Mouse (Mus musculus) MEL-GATA-1-ER (cell line): ENCODE measurements at regions not wholly inside any gene's neighbourhood (a gene's known extent, or its start where the extent isn't known, plus 50 kb on each side); places are given as distances from the start of the nearest gene placed in this dataset.
A peak's percentile ranks its signal among the peaks of the same experiment; 100 is the strongest.
"Not testable (repeated sequence)": the region's sequence is repeated elsewhere in the genome, so short reads cannot be mapped to it uniquely, and the experiment has no call there.

ENCODE experiments used
- DNase-seq: peaks from one replicate; pipeline ENCODE4 v3.0.0-alpha.2; 2012; ENCODE audit warnings: low read depth; ENCODE audit errors: extremely low read depth

GRCm38 (mm10) chr3:21935571-21936261 is 140.7 kb upstream of the Tbl1xr1 start:
- DNase-seq, result peak; percentile 91

DNA sequence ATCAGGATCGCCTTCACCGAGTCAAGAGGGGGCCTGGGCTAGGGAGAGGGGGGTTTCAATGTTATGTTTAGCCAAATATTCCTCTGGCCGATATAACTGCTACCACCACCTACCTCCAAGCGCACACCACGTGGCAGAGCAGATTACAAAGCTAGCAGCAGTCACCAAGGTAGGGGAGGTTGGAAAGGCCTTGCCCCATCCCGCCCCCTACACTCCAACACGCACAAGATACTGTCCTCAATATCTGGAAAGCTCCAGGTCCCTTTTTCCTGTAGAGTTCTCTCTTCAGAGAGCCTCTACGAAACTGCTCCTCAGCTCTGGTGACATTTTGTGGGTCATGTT is 140.2 kb upstream of the Tbl1xr1 start:
- DNase-seq, result no peak

- no peak for DNase-seq
Measured at GRCm38 (mm10) chr3:21936616-21937015, 139.8 kb upstream of the Tbl1xr1 start.

- DNase-seq, result no peak
Measured at GRCm38 (mm10) chr3:21937281-21938035, 139.0 kb upstream of the Tbl1xr1 start.

GRCm38 (mm10) chr3:21938071-21938848 is 138.2 kb upstream of the Tbl1xr1 start:
- no peak for DNase-seq

DNA sequence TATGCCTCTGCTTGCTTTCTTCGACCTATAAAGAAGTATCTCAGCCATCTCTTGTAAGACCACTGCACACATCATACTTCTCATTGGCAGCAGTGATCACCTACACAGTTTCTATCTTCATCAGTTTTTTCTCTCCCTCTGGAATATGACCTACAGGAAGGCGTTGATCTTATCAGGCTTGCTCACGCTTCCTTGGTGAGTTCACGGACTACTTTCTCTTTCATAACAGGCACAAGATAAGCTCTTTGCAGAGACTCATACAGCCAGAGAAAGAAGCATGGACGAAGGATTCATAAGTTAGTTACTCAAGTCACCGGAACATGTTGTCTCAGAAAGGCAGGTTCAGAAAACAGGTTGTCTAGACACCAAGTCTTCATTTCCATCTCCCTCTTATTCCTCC is 136.7 kb upstream of the Tbl1xr1 start:
- DNase-seq, result no peak

DNA sequence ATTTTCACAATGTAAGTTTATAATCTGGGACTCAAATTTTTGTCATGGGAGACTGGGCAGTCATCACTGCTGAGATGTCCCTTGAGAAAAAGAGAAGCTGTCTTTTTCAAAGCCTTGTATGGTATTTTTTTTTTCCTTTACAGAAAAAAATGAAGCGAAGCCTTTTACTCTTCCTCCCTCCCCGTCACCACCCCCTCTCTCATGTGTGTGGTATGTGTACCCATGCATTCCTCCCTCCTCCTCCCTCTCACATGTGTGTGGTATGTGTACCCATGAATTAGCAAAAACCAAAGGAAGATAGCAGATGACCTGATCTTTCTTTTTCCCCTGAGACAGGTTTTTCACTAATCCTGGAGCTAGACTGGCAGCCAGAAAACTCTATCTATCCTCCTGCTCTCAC is 134.9 kb upstream of the Tbl1xr1 start:
- DNase-seq, result no peak

- no peak for DNase-seq
Measured at GRCm38 (mm10) chr3:21942912-21943311, 133.5 kb upstream of the Tbl1xr1 start.

- DNase-seq, result no peak
Measured at GRCm38 (mm10) chr3:21945775-21946174, 130.7 kb upstream of the Tbl1xr1 start.

DNA sequence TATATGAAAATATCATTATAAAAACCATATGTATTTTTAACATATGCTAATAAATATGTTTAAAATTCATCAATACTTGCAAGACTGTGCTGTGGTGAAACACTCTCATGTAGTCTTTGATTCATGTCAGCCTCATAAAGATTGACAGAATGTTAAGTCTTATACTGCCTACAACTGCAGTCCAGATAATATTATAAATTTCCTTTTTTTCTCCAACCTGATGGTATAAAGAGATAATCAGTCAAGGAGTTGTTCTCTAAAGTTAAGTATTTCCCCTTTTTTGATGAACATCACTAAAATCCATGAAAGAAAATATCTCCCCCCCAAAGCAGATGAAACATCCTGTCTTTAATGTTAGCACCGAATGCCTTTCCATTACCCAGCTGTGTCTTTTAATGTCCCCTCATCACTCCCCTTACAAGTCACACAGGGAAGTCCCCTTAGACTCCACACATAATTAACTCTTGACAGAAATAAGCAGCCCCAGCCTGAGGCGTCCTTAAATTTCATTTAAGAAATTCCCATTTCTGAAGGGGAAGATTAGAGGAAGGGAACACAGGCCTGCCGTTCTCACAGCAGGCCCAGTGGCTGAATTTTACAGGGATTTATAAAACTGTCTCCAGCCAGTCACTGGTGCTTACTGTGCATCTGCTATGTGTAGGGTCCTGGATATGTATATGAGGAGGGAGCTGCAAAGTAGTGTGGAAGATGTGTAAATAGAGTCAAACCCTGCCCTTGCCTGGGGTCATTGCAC is 129.0 kb upstream of the Tbl1xr1 start:
- no peak for DNase-seq

DNA sequence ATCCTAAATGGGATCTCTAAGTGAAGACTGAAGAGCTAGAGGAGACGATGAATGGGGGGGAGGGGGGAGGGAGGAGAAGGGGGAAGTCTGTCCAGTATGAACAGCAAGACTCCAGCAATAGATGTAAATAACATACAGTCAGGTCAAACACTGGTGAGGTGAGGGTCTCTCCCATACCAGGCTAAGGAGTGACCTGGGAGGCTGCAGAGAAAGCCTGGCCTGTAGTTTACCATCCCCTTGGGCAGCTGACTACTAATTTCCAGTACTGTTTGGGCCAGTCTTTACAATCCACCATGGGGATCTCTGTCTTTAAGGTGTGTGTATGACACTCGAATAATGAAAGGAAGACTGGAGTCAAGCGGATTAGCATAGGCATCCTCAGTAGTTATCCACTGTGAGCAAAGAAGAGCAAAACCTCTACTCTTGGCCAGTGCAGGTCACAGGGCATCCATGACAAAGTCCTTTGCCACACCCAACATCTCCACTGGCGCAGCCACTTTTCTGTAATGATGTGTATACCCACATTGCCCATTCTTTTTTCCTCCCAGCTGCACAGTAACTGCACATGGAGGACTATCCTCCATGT is 128.3 kb upstream of the Tbl1xr1 start:
- DNase-seq, result no peak

DNA sequence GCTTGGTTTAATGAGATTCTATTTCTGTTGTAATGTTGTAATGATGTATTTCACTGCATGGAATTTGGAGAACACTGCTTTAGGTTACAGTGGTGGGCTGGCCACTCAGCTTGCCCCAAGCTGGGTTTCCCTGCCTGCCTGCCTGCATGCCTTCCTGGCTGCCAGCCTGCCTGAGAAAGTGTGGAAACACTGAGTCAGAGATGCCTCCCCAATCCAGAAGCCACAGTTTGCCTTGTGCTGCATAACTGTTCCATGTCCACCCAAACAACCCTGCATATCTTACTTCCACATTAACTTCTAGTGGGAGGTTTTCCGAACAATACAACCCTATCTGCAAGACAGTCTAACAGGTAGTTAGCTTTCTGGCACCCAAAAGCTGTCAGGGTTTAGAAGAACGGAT is 127.0 kb upstream of the Tbl1xr1 start:
- DNase-seq, result no peak

DNA sequence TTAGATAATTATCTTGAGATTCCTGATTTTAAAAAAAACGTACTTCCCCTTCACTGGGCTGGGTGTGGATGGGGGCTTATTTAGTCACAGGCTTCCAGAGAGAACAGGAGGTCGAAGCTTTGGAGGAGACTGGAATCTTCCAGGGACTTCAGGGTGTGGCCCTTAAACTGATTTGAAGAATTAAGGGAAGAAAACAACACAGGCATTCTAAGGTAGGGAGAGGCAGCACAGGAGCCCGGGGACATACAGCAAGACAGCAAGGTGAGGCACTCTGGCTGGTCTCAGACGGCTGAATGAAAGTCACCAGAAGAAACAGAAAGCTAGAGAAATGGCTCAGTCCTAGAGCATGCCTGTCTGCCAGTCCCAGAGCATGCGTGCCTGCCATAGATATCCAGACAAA is 125.9 kb upstream of the Tbl1xr1 start:
- no peak for DNase-seq

DNA sequence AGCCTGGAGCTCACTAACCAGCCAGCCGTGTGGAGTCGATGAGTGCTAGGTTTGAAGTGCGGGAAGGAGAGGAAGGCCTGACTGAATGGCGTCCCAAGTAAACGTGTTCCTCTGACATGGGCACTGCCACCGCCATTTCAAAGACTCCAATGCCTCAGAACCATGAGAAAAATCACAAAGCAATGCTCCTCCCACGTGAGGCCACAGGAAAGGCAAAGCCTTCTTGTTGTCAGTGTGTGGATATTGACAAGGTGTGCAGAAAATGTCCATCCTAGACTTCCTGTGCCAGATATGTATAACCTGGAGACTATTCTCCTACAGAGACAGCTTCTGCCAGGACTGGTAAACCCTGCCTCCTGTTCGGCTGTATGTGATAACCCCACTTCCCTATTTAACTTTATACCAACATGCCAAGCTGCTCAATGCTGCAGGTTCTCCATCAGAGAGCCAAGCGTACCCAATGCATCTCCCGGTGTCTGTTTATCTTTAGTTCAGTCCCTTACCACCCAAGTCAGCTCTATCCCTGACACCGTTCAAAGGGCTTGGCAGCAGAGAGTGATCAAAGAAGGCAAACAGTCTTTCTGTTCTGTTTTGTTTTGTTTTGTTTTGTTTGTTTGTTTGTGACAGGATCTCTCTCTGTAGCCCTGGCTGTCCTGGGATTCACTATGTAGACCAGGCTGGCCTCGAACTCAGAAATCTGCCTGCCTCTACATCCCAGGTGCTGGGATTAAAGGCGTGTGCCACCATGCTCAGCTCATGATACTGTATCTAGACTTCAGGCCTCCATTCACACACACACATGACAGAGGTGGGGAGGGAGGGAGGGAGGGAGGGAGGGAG is 124.8 kb upstream of the Tbl1xr1 start:
- DNase-seq, result peak; percentile 70

DNA sequence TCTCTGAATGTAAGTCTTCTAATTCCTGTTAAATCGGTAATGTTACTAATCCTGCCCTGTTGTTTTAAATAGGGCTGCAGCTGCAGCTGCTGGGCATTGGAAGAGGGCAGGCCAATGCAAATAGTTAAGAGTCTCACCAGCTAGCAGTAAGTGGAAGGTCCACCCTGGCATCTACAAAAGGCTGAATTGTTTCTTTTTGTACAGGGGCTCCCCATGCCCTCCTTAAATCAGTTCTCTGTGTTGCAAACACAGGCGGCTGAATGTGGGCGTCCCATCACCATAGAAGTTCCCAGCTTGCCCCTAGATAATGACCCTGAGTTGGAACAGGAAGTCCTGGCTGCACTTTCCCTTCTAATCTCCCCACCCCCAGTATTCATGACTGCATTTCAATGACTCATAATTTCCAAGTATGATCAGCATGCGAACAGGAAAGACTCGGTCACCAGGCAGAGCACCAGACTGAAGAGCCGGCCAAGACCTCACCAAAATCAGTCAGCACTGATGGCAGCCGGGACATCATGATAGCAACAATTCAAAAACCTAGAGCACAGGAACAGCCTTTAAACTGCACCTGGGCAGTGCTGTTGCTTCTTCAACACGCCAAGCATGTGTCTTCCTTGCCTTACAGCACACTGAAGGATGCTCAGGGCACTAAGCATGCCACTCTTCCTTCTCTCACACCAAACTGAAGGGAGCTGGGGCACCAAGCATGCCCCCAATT is 123.6 kb upstream of the Tbl1xr1 start:
- peak; percentile 71 for DNase-seq

GRCm38 (mm10) chr3:21953416-21953810 is 123.0 kb upstream of the Tbl1xr1 start:
- DNase-seq, result no peak

GRCm38 (mm10) chr3:21955681-21956080 is 120.8 kb upstream of the Tbl1xr1 start:
- DNase-seq, result no peak

DNA sequence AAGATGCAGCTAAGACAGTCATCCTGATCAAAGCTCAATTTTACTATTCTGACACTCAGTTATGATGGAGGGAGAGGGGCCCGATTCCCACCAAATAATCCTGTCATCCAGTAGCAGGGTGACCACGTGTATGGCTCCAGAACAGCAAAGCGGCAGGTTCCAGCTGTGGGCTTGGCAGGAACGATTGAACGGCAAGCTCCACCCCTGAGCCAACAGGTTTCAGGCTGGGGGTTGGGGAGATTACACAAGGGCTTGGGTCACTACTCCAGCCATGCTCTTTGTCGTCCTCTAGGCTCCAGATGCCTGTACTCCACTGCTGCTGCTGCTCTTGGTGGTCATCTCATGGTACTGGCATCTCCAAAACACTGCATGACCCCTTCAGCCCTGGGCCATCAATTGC is 119.3 kb upstream of the Tbl1xr1 start:
- not testable (repeated sequence) for DNase-seq

GRCm38 (mm10) chr3:21958595-21959286 is 117.7 kb upstream of the Tbl1xr1 start:
- no peak for DNase-seq
